Mouse (Mus musculus): ENCODE data around the gene Rnf227. TPM values are rescaled to one million over a fixed set of nuclear protein-coding genes. Genes with fewer than 3 reads are reported as not detected.

The Rnf227 gene
- 15.6 and 18.3 TPM in 2 replicates for polyA plus RNA-seq (2015; fragmentation: Nextera tagmentation; extraction: Ambion mirVana)

- Histone ChIP-seq H3K27me3 (ENCODE audit: insufficient read depth, low read length) (no peaks in the 10 kb centered on the region), H3K36me3 (ENCODE audit: insufficient read depth, low read length) (peaks cover 18% of the 10 kb centered on the region), H3K4me1 (replicated peaks; ENCODE audit: insufficient read depth, low read length) (0 out of 2 replicates have a peak, but pooled peaks cover 6% of the 10 kb centered on the region), H3K9me3 (replicated peaks; ENCODE audit: low read length) (no peaks in the 10 kb centered on the region), H3K4me3 (replicated peaks; ENCODE audit: low read depth, low read length) (peak within 1 kb of the TSS; percentile 44), H3K27ac (peak within 1 kb of the TSS; percentile 48; the same call in 1 of the 2 replicates), H3K4me2 (ENCODE audit: low read length) (peak within 1 kb of the TSS; percentile 81), H3K9ac (ENCODE audit: low read depth, low read length) (peak within 1 kb of the TSS; percentile 53)
- DNase-seq (ENCODE audit: low spot score) (peak; percentile 86), ATAC-seq (replicated peaks; ENCODE audit: low FRiP score, low read depth) (peak; percentile 78)
- TF ChIP-seq CTCF (IDR thresholded peaks at IDR 0.05; ENCODE audit: low read depth) = no peak
- 2% methylated on average over 92 of the region's 99 CpGs for WGBS
Observed at GRCm38 (mm10) chr11:69340161-69341131, at the start of gene Rnf227. Gene Rnf227, plus strand, starts transcription at chr11:69340461.

DNA sequence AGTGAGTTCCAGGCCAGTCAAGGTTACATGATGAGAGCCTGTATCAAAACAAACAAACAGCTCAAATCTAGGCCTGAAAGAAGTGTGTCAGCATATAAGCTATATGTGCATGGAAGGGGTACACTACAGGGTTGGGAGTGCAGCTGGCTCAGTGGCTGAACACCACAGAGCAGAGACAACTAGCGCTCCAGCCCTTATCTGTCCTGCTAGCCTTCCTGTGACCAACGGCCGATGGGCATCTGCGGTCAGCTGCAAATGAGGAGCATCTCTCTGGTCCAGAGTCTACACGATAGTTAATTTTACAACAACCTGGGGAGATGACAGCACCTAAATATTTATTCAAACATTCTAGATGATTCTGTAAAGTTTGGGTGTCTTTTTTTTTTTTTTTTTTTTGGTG, 49.1 kb upstream of the Rnf227 start:
- WGBS = 95% methylated on average over 5 of the region's 5 CpGs
- no peaks in the 10 kb centered on the region for H3K9me3 ChIP-seq (replicated peaks; ENCODE audit: low read length)
- H3K9ac ChIP-seq (ENCODE audit: low read depth, low read length) = no peak overlapping the region
- DNase-seq (ENCODE audit: low spot score) (no peak), ATAC-seq (replicated peaks; ENCODE audit: low FRiP score, low read depth) (no peak)
- H3K27me3 ChIP-seq (ENCODE audit: insufficient read depth, low read length) = no peaks in the 10 kb centered on the region
- no peak overlapping the region for H3K27ac ChIP-seq
- no peak overlapping the region for H3K4me3 ChIP-seq (replicated peaks; ENCODE audit: low read depth, low read length)
- H3K4me1 ChIP-seq (replicated peaks; ENCODE audit: insufficient read depth, low read length) = no peaks in the 10 kb centered on the region
- no peak for TF ChIP-seq CTCF (IDR thresholded peaks at IDR 0.05; ENCODE audit: low read depth)
- no peaks in the 10 kb centered on the region for H3K36me3 ChIP-seq (ENCODE audit: insufficient read depth, low read length)
- H3K4me2 ChIP-seq (ENCODE audit: low read length) = no peak overlapping the region

- Histone ChIP-seq H3K9me3 (replicated peaks; ENCODE audit: low read length) (no peaks in the 10 kb centered on the region), H3K9ac (ENCODE audit: low read depth, low read length) (no peak overlapping the region), H3K4me2 (ENCODE audit: low read length) (no peak overlapping the region), H3K4me3 (replicated peaks; ENCODE audit: low read depth, low read length) (no peak overlapping the region), H3K27me3 (ENCODE audit: insufficient read depth, low read length) (no peaks in the 10 kb centered on the region), H3K27ac (no peak overlapping the region), H3K36me3 (ENCODE audit: insufficient read depth, low read length) (0 out of 2 replicates have a peak, but pooled peaks cover 3% of the 10 kb centered on the region), H3K4me1 (replicated peaks; ENCODE audit: insufficient read depth, low read length) (no peaks in the 10 kb centered on the region)
- DNase-seq (ENCODE audit: low spot score) (no peak), ATAC-seq (replicated peaks; ENCODE audit: low FRiP score, low read depth) (no peak)
- 88% methylated on average over 3 of the region's 3 CpGs for whole genome bisulfite sequencing
- no peak for TF ChIP-seq CTCF (IDR thresholded peaks at IDR 0.05; ENCODE audit: low read depth)
Observed at GRCm38 (mm10) chr11:69295286-69295685, 45.0 kb upstream of the Rnf227 start.

GRCm38 (mm10) chr11:69297799-69298198, 42.5 kb upstream of the Rnf227 start:
- no peak overlapping the region for H3K27ac ChIP-seq
- TF ChIP-seq CTCF (IDR thresholded peaks at IDR 0.05; ENCODE audit: low read depth) = no peak
- ATAC-seq (replicated peaks; ENCODE audit: low FRiP score, low read depth) (no peak), DNase-seq (ENCODE audit: low spot score) (no peak)
- H3K4me3 ChIP-seq (replicated peaks; ENCODE audit: low read depth, low read length) = no peak overlapping the region
- no peak overlapping the region for H3K4me2 ChIP-seq (ENCODE audit: low read length)
- 85% methylated on average over 2 of the region's 2 CpGs for WGBS
- no peak overlapping the region for H3K9ac ChIP-seq (ENCODE audit: low read depth, low read length)
- no peaks in the 10 kb centered on the region for H3K9me3 ChIP-seq (replicated peaks; ENCODE audit: low read length)
- H3K4me1 ChIP-seq (replicated peaks; ENCODE audit: insufficient read depth, low read length) = no peaks in the 10 kb centered on the region
- H3K36me3 ChIP-seq (ENCODE audit: insufficient read depth, low read length) = peaks cover 13% of the 10 kb centered on the region; the same call in 1 of the 2 replicates
- H3K27me3 ChIP-seq (ENCODE audit: insufficient read depth, low read length) = no peaks in the 10 kb centered on the region

DNA sequence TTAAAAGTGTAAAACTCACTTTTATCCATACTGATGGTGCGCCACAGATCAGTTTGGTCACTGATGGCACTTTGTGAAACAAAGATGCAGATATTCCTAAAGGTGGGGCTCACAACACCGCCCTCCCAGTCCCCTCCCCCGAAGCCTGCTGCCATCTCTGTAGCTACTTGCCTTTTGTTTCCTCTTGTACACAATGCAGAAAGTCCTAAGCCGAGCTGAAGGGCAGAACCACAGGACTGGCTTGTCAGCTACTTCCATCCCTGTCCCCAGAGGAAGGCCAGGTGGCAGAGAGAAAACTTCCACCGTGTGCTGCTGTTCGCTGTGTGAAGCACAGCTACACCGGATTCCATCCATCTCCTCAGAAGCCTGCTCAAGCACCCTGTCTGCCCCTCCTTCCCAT, 42.0 kb upstream of the Rnf227 start:
- TF ChIP-seq CTCF (IDR thresholded peaks at IDR 0.05; ENCODE audit: low read depth) = no peak
- Histone ChIP-seq H3K4me2 (ENCODE audit: low read length) (no peak overlapping the region), H3K36me3 (ENCODE audit: insufficient read depth, low read length) (peaks cover 15% of the 10 kb centered on the region; the same call in 1 of the 2 replicates), H3K9ac (ENCODE audit: low read depth, low read length) (no peak overlapping the region), H3K27ac (no peak overlapping the region), H3K9me3 (replicated peaks; ENCODE audit: low read length) (no peaks in the 10 kb centered on the region), H3K4me1 (replicated peaks; ENCODE audit: insufficient read depth, low read length) (no peaks in the 10 kb centered on the region), H3K4me3 (replicated peaks; ENCODE audit: low read depth, low read length) (no peak overlapping the region), H3K27me3 (ENCODE audit: insufficient read depth, low read length) (no peaks in the 10 kb centered on the region)
- ATAC-seq (replicated peaks; ENCODE audit: low FRiP score, low read depth) (no peak), DNase-seq (ENCODE audit: low spot score) (no peak)
- 84% methylated on average over 7 of the region's 7 CpGs for WGBS

DNA sequence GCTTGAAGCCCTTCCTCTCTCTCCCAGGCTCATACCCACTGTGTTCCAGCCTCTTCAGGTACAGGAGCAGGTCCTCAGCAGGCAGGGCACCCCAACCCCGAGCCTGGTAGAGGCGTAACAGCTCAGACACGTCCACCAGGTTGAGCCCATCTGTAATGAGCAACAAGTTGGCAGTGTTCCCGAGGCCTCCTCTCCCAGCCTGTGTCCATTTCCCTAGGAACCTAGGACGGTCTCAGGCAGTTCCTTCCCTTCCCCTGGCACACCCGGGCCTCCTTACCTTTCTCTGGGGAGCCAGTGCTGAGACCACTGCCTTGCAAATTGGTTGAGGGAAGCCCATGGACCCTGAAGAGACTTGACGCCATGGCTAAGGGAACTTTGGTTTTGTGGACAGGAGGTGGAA, 37.4 kb upstream of the Rnf227 start:
- Histone ChIP-seq H3K4me3 (replicated peaks; ENCODE audit: low read depth, low read length) (no peak overlapping the region), H3K4me2 (ENCODE audit: low read length) (no peak overlapping the region), H3K4me1 (replicated peaks; ENCODE audit: insufficient read depth, low read length) (no peaks in the 10 kb centered on the region), H3K9me3 (replicated peaks; ENCODE audit: low read length) (no peaks in the 10 kb centered on the region), H3K36me3 (ENCODE audit: insufficient read depth, low read length) (peaks cover 16% of the 10 kb centered on the region; the same call in 1 of the 2 replicates), H3K27ac (no peak overlapping the region), H3K27me3 (ENCODE audit: insufficient read depth, low read length) (no peaks in the 10 kb centered on the region), H3K9ac (ENCODE audit: low read depth, low read length) (no peak overlapping the region)
- no peak for TF ChIP-seq CTCF (IDR thresholded peaks at IDR 0.05; ENCODE audit: low read depth)
- ATAC-seq (replicated peaks; ENCODE audit: low FRiP score, low read depth) (no peak), DNase-seq (ENCODE audit: low spot score) (no peak)
- 81% methylated on average over 7 of the region's 7 CpGs for WGBS
